Mouse (Mus musculus): Measurements from ENCODE around the gene Fxyd6.

Fxyd6 gene

DNA sequence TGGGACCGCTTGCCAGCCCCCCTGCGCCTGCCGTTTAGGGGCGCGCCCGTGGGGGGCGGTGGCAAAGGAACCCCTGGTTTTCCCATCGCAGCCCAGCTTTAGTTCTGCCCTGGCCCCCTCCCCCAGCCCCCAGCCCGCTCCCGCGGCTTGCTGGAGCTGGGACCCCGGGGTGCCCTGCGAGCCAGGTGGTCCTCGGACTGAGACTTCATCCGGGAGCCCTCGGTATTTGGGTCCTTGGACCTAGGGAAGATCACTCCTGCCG, 60.6 kb downstream of the Fxyd6 start:
- in situ Hi-C loops (cut with MboI; ENCODE audit: unreplicated experiment in 2 of 2): loop anchor here in 1 of 2 experiments (25.0 kb wide), 1 partner anchor 782 kb away; no protein-coding TSS in a partner anchor

- in situ Hi-C loops (cut with MboI; ENCODE audit: unreplicated experiment in 2 of 2): loop anchor here in 1 of 2 experiments (25.0 kb wide), 1 partner anchor 781 kb away; no protein-coding TSS in a partner anchor
Measured at GRCm38 (mm10) chr9:45431150-45431549, 61.2 kb downstream of the Fxyd6 start.

DNA sequence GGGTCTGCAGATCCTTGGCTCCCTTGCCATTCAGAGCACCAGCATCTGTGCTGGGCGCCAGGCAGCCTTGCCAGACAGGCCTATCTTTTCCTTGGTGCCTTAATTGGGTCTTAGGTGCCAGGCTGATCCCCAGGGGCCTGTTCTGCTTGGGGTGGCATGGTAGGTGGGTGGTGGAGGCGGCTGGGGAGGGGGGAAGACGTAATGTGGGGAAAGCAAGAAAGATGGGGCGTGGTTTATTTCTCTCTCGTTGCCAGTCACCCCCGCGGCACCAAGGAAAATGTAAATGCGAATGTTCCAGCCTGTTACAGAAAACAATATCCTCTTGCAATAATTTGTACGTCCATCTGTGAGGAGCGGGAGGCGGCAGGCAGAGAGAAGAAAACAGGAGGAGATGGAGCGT, 62.7 kb downstream of the Fxyd6 start:
- in situ Hi-C loops (cut with MboI; ENCODE audit: unreplicated experiment in 2 of 2): loop anchor here in 1 of 2 experiments (25.0 kb wide), 1 partner anchor 780 kb away; no protein-coding TSS in a partner anchor

GRCm38 (mm10) chr9:45433119-45433518, 63.1 kb downstream of the Fxyd6 start:
- in situ Hi-C loops (cut with MboI; ENCODE audit: unreplicated experiment in 2 of 2): loop anchor here in 1 of 2 experiments (25.0 kb wide), 1 partner anchor 779 kb away; no protein-coding TSS in a partner anchor

GRCm38 (mm10) chr9:45434171-45434570, 64.2 kb downstream of the Fxyd6 start:
- in situ Hi-C loops (cut with MboI; ENCODE audit: unreplicated experiment in 2 of 2): loop anchor here in 1 of 2 experiments (25.0 kb wide), 1 partner anchor 778 kb away; no protein-coding TSS in a partner anchor

DNA sequence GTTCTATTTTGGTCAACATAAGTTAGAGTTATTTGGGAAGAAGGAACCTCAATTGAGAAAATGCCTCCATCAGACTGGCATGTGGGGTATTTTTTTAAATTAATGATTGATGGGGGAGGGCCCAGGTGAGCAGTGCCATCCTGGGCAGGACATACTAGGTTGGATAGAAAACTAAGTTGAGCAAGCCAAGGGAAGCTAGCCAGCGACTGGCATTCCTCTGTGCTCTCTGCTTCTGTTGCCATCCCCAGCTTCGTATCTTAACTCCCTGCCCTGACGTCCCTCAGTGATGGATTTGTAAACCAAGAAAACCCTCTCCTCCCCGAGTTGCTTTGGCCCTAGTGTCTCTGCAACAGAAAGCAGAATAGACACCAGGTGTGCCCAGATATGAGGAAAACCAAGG, 69.0 kb downstream of the Fxyd6 start:
- in situ Hi-C loops (cut with MboI; ENCODE audit: unreplicated experiment in 2 of 2): loop anchor here in 1 of 2 experiments (25.0 kb wide), 1 partner anchor 773 kb away; no protein-coding TSS in a partner anchor

GRCm38 (mm10) chr9:45440083-45440784, 70.2 kb downstream of the Fxyd6 start:
- in situ Hi-C loops (cut with MboI; ENCODE audit: unreplicated experiment in 2 of 2): loop anchor here in 1 of 2 experiments (25.0 kb wide), 1 partner anchor 772 kb away; no protein-coding TSS in a partner anchor

DNA sequence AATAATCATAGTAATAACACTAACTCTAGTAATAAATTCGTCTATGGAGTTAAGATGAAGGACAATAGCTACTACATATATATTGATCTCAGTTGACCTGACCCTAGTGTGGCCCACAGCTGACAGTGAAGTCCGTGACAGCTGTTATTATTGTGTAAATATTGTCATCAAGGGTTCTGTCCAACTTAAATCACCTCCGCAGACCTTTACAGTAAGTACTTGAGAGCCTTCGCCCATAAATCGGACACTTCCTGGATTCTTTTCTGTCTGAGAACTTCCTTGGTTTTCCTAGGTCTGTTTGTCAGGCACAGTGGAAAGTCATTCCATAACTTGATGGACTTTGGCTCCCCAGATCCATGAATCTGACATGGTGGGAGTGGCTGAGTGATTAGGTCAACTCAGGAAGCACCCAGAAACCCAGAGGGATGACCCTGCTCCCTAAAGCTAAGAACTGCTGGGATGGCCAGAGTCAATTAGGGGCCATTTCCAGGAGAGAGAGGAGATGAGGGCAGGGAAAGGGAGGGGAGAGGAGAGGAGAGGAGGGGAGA, 74.3 kb downstream of the Fxyd6 start:
- in situ Hi-C loops (cut with MboI; ENCODE audit: unreplicated experiment in 2 of 2): loop anchor here in 1 of 2 experiments (25.0 kb wide), 1 partner anchor 768 kb away; no protein-coding TSS in a partner anchor

All from v-Abl transformed pro-B cells (cell line).